Mouse (Mus musculus) embryonic facial prominence, embryonic 11.5 days (tissue): ENCODE results near the gene Slc7a8. TPM values are rescaled to one million over a fixed set of nuclear protein-coding genes. Genes with fewer than 3 reads are reported as not detected.

Experiments
- ATAC-seq: fragments of 200-750 bp; cut with Nextera tagmentation; replicated peaks from 2 replicates; pipeline ENCODE4 v1.8.0; 2017; ENCODE audit warnings: low read depth; ENCODE audit not compliant: insufficient number of reproducible peaks, low FRiP score, low TSS enrichment
- DNase-seq: peaks from one replicate; pipeline ENCODE4 v3.0.0-alpha.2; 2015; ENCODE audit warnings: low spot score
- H3K27ac ChIP-seq: fragments of 300-500 bp; sonication (generic); replicated peaks from 2 replicates; pipeline ENCODE4 v1.5.1; 2014; ENCODE audit warnings: mild to moderate bottlenecking, low read depth, low read length, control low read depth
- H3K27me3 ChIP-seq: fragments of 300-500 bp; sonication (generic); 2 replicates; pipeline ENCODE4 v1.6.1; 2014; ENCODE audit warnings: mild to moderate bottlenecking, low read length, moderate library complexity, mixed read lengths; ENCODE audit not compliant: control insufficient read depth, insufficient read depth
- H3K36me3 ChIP-seq: fragments of 300-500 bp; sonication (generic); replicated peaks from 2 replicates; pipeline ENCODE4 v1.6.1; 2014; ENCODE audit warnings: low read depth, mild to moderate bottlenecking, low read length, moderate library complexity, mixed read lengths; ENCODE audit not compliant: control insufficient read depth, insufficient read depth
- H3K4me1 ChIP-seq: fragments of 300-500 bp; sonication (generic); 2 replicates; pipeline ENCODE4 v1.6.1; 2014; ENCODE audit warnings: low read length, mixed read lengths; ENCODE audit not compliant: control insufficient read depth, insufficient read depth
- H3K4me2 ChIP-seq: fragments of 300-500 bp; sonication (generic); 2 replicates; pipeline ENCODE4 v1.6.1; 2014; ENCODE audit warnings: low read depth, mild to moderate bottlenecking, control low read depth, low read length, moderate library complexity
- H3K4me3 ChIP-seq: fragments of 300-500 bp; sonication (generic); 2 replicates; pipeline ENCODE4 v1.5.1; 2014; ENCODE audit warnings: low read depth, low read length, control low read depth
- H3K9ac ChIP-seq: fragments of 300-500 bp; sonication (generic); replicated peaks from 2 replicates; pipeline ENCODE4 v1.6.1; 2014; ENCODE audit warnings: mild to moderate bottlenecking, control low read depth, low read length
- H3K9me3 ChIP-seq: fragments of 300-500 bp; sonication (generic); replicated peaks from 2 replicates; pipeline ENCODE4 v1.6.1; 2016; ENCODE audit warnings: mild to moderate bottlenecking, low read length, inconsistent platforms, mixed read lengths; ENCODE audit not compliant: control insufficient read depth
- WGBS: fragments of 180-500 bp; shearing (Covaris S2); extraction: QIAGEN DNeasy Blood & Tissue Kit; methylation state at CpG from one replicate; pipeline ENCODE4 v1.1.7; 2014; 5-methylcytosine and 5-hydroxymethylcytosine counted together
- polyA plus RNA-seq: library from polyadenylated mRNA; unstranded; fragments of >200 nt; fragmentation: Nextera tagmentation; extraction: Ambion mirVana; gene quantifications from 2 replicates; pipeline ENCODE4 v1.2.1, GENCODE M21; 2014

Gene Slc7a8
- polyA plus RNA-seq, 1 experiment from 2014 or later = 2.5 TPM

DNA sequence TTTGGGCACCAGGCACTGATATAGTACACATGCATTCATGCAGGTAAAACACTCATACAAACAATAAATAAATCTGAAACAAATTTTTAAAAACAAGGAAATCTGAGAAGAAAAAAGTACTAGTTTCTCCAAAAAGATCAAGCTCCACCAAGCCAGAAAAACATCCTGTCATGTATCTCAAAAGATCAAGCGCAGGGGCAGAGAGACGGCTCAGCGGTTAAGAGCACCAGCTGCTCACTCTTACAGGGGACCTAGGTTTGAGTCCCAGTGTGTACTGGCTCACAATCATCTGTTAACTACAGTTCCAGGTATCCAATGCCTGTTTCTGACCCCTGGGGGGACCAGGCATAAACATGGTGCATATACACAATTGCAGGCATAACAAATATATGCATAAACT, 99.3 kb downstream of the Slc7a8 start:
- WGBS = 98% methylated on average over 3 of the region's 3 CpGs
- no peak overlapping the region for H3K27ac ChIP-seq
- no peak for ATAC-seq
- H3K4me1 ChIP-seq = no peaks in the 10 kb centered on the region
- H3K9ac ChIP-seq = no peak overlapping the region
- no peaks in the 10 kb centered on the region for H3K9me3 ChIP-seq
- no peaks in the 10 kb centered on the region for H3K27me3 ChIP-seq
- DNase-seq = no peak
- no peak overlapping the region for H3K4me2 ChIP-seq
- H3K4me3 ChIP-seq = no peak overlapping the region
- peaks cover 13% of the 10 kb centered on the region for H3K36me3 ChIP-seq

DNA sequence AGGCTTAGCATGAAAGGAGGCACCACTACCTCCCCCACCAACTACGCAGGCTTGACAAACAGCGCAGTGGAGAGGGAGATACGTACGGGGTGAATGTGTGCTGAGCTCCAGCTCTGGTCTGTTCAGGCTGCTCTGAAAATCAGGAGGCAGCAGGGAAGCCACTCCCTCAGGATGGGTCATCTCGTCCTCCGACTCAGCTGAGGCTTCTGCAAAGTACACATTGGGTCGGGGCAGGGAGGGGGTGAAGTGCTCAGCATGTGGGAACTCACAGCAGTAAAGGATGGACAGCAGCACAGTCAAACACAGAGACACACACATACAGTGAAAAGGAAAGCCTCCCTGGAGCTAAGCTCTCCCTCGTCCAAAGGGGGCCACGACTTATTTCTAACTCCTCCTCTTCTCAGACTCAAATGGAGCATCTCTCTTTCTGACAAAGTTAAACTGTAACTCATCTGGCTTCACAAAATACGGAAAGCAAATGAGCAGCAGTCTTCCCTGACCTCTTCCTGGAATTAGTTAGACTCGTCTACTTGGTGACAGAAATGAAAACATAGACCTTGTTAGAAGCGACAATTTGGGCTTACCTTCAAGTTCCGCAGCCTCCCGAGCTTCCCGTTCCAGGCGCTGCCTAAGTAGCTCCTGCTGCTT, 103.0 kb downstream of the Slc7a8 start:
- WGBS = 89% methylated on average over 16 of the region's 16 CpGs
- no peaks in the 10 kb centered on the region for H3K4me1 ChIP-seq
- ATAC-seq (no peak), DNase-seq (no peak)
- no peak overlapping the region for H3K4me3 ChIP-seq
- no peak overlapping the region for H3K4me2 ChIP-seq
- no peak overlapping the region for H3K9ac ChIP-seq
- H3K27me3 ChIP-seq = no peaks in the 10 kb centered on the region
- peaks cover 15% of the 10 kb centered on the region for H3K36me3 ChIP-seq
- H3K9me3 ChIP-seq = no peaks in the 10 kb centered on the region
- no peak overlapping the region for H3K27ac ChIP-seq

DNA sequence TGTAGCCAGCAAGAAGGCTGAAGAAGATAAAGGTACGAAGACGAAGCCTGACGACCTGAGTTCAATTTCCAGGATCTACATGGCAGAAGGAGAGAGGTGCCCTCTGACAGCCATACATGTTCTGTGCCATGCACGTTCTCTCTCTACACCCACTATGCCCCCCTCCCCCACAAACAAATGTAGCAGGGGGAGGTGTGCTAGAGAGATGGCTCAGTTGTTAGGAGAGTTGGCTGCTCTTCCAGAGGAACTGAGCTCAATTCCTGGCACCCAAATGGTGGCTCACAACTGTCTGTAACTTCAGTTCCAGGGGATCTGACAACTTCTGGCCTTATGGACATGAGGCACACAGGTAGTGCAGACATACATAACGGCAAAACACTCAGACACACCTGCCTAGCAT, 105.5 kb downstream of the Slc7a8 start:
- Histone ChIP-seq H3K27me3 (no peaks in the 10 kb centered on the region), H3K9me3 (no peaks in the 10 kb centered on the region), H3K9ac (no peak overlapping the region), H3K4me2 (no peak overlapping the region), H3K4me1 (no peaks in the 10 kb centered on the region), H3K27ac (no peak overlapping the region), H3K36me3 (peaks cover 11% of the 10 kb centered on the region), H3K4me3 (no peak overlapping the region)
- DNase-seq (no peak), ATAC-seq (no peak)
- 94% methylated on average over 5 of the region's 5 CpGs for WGBS

DNA sequence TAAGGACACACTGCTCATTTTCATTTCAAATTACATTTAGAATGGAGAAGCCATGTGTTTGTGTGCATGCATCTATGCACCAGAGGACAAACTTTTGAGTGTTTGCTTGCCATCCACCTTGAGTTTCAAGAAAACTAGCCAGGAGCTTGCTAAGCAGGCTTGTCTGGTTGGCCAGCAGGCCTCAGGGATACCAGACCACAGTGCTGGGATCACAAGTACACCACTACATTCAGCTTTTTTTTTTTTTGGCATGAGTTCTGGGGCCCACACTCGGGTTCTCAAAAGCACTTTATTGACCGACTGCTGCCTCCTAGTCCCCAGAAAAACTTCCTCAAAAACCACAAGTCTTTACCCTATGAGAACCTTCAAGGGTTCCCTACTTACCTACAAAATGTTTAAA, 107.4 kb downstream of the Slc7a8 start:
- no peak for DNase-seq
- no peak overlapping the region for H3K4me3 ChIP-seq
- no peaks in the 10 kb centered on the region for H3K9me3 ChIP-seq
- H3K4me1 ChIP-seq = no peaks in the 10 kb centered on the region
- H3K27me3 ChIP-seq = no peaks in the 10 kb centered on the region
- ATAC-seq = no peak
- H3K4me2 ChIP-seq = no peak overlapping the region
- WGBS = 90% methylated on average over 2 of the region's 2 CpGs
- H3K9ac ChIP-seq = no peak overlapping the region
- no peak overlapping the region for H3K27ac ChIP-seq
- peaks cover 12% of the 10 kb centered on the region for H3K36me3 ChIP-seq

Other genes with a start within 250 kb of the Slc7a8 start
- gene Haus4, start 227.3 kb downstream of the Slc7a8 start, polyA plus RNA-seq = 43.4 and 50.2 TPM in 2 replicates
- 28.4 and 31.5 TPM in 2 replicates for gene Ajuba, start 204.4 kb downstream of the Slc7a8 start, polyA plus RNA-seq
- 5.1 and 7.7 TPM in 2 replicates for gene 4931414P19Rik, start 176.0 kb downstream of the Slc7a8 start, polyA plus RNA-seq
- 404 and 462 TPM in 2 replicates for gene Psmb5, start 163.9 kb downstream of the Slc7a8 start, polyA plus RNA-seq
- not detected in 2 replicates for gene Psmb11, start 160.5 kb downstream of the Slc7a8 start, polyA plus RNA-seq
- not detected in 2 replicates for gene Gm17606, start 141.0 kb downstream of the Slc7a8 start, polyA plus RNA-seq
- gene Cdh24, start 140.6 kb downstream of the Slc7a8 start, polyA plus RNA-seq = 6.2 and 6.3 TPM in 2 replicates
- gene 1700123O20Rik, start 95.7 kb downstream of the Slc7a8 start, polyA plus RNA-seq = 109 and 110 TPM in 2 replicates
- 122 and 141 TPM in 2 replicates for gene Acin1, start 95.0 kb downstream of the Slc7a8 start, polyA plus RNA-seq
- gene Gm29776, start 83.1 kb downstream of the Slc7a8 start, polyA plus RNA-seq = 0.11 and 0.17 TPM in 2 replicates
- 0.17 TPM in 2 replicates for gene Cebpe, start 69.8 kb downstream of the Slc7a8 start, polyA plus RNA-seq
- not detected in 2 replicates for gene Rnf212b, start 32.2 kb upstream of the Slc7a8 start, polyA plus RNA-seq
- 13.7 and 14.5 TPM in 2 replicates for gene Homez, start 89.0 kb upstream of the Slc7a8 start, polyA plus RNA-seq
- 0.33 and 0.34 TPM in 2 replicates for gene Ppp1r3e, start 95.6 kb upstream of the Slc7a8 start, polyA plus RNA-seq
- gene Bcl2l2, start 101.4 kb upstream of the Slc7a8 start, polyA plus RNA-seq = 2.7 and 3.6 TPM in 2 replicates
- gene Gm20521, start 101.5 kb upstream of the Slc7a8 start, polyA plus RNA-seq = 0.38 TPM in 1 of 2 replicates, not detected in the other
- gene Pabpn1, start 110.6 kb upstream of the Slc7a8 start, polyA plus RNA-seq = 149 and 167 TPM in 2 replicates
- 36.6 and 38.2 TPM in 2 replicates for gene Slc22a17, start 131.2 kb upstream of the Slc7a8 start, polyA plus RNA-seq
- gene Efs, start 144.2 kb upstream of the Slc7a8 start, polyA plus RNA-seq = 29.0 and 29.9 TPM in 2 replicates
- not detected in 2 replicates for gene Il25, start 150.7 kb upstream of the Slc7a8 start, polyA plus RNA-seq
- gene Cmtm5, start 154.3 kb upstream of the Slc7a8 start, polyA plus RNA-seq = 2.0 and 2.8 TPM in 2 replicates
- gene Myh6, start 185.0 kb upstream of the Slc7a8 start, polyA plus RNA-seq = 0.91 and 9.2 TPM in 2 replicates
- not detected in 2 replicates for gene Gm17428, start 195.0 kb upstream of the Slc7a8 start, polyA plus RNA-seq
- gene Myh7, start 212.7 kb upstream of the Slc7a8 start, polyA plus RNA-seq = 4.0 and 13.1 TPM in 2 replicates
- gene Ngdn, start 233.5 kb upstream of the Slc7a8 start, polyA plus RNA-seq = 92.8 and 97.7 TPM in 2 replicates